Mouse (Mus musculus) liver, postnatal 0 days (tissue): ENCODE measurements around the gene Nyap1. TPM values are rescaled to one million over a fixed set of nuclear protein-coding genes. Genes with fewer than 3 reads are reported as not detected.
"Not testable (repeated sequence)": the region's sequence is repeated elsewhere in the genome, so short reads cannot be mapped to it uniquely, and the experiment has no call there.

Experiments used
- ATAC-seq: fragments of 200-750 bp; cut with Nextera tagmentation; 2 replicates; pipeline ENCODE4 v1.8.0; 2017; ENCODE audit warnings: mild to moderate bottlenecking, moderate library complexity
- DNase-seq: peaks from one replicate; pipeline ENCODE4 v3.0.0-alpha.2; 2016
- H3K27ac ChIP-seq: fragments of 300-500 bp; sonication (generic); 2 replicates; pipeline ENCODE4 v1.5.1; 2014; ENCODE audit warnings: antibody characterized with exemption, moderate library complexity, mild to moderate bottlenecking, low read depth
- H3K27me3 ChIP-seq: fragments of 300-500 bp; sonication (generic); 2 replicates; pipeline ENCODE4 v1.6.1; 2014; ENCODE audit warnings: low read length, control low read depth, mixed read lengths; ENCODE audit not compliant: insufficient read depth
- H3K36me3 ChIP-seq: fragments of 300-500 bp; sonication (generic); replicated peaks from 2 replicates; pipeline ENCODE4 v1.6.1; 2014; ENCODE audit warnings: mild to moderate bottlenecking, control low read depth, low read length, moderate library complexity, mixed read lengths; ENCODE audit not compliant: insufficient read depth
- H3K4me1 ChIP-seq: fragments of 300-500 bp; sonication (generic); 2 replicates; pipeline ENCODE4 v1.6.1; 2014; ENCODE audit warnings: antibody characterized with exemption, mild to moderate bottlenecking, control low read depth; ENCODE audit not compliant: insufficient read depth
- H3K4me2 ChIP-seq: fragments of 300-500 bp; sonication (generic); 2 replicates; pipeline ENCODE4 v1.6.1; 2014; ENCODE audit warnings: low read depth, mild to moderate bottlenecking, low read length, moderate library complexity, mixed read lengths
- H3K4me3 ChIP-seq: fragments of 300-500 bp; sonication (generic); 2 replicates; pipeline ENCODE4 v1.5.1; 2014; ENCODE audit warnings: low read depth, low read length
- H3K9ac ChIP-seq: fragments of 300-500 bp; sonication (generic); replicated peaks from 2 replicates; pipeline ENCODE4 v1.6.1; 2014; ENCODE audit warnings: mild to moderate bottlenecking, moderate library complexity
- H3K9me3 ChIP-seq: fragments of 300-500 bp; sonication (generic); 2 replicates; pipeline ENCODE4 v1.6.1; 2016; ENCODE audit warnings: mild to moderate bottlenecking, control low read depth, low read length, mixed read lengths
- CTCF ChIP-seq: sonication (generic); IDR thresholded peaks from 2 replicates; pipeline ENCODE4 v1.5.1; 2016; ENCODE audit warnings: antibody characterized with exemption, low read depth
- EP300 ChIP-seq: IDR thresholded peaks from 2 replicates; pipeline ENCODE4 v1.6.1; 2016; ENCODE audit warnings: antibody characterized with exemption, low read depth, mild to moderate bottlenecking
- WGBS: fragments of 180-500 bp; shearing (Covaris S2); extraction: QIAGEN DNeasy Blood & Tissue Kit; methylation state at CpG from one replicate; pipeline ENCODE4 v1.1.7; 2014; ENCODE audit not compliant: insufficient replicate concordance; 5-methylcytosine and 5-hydroxymethylcytosine counted together
- polyA plus RNA-seq: library from polyadenylated mRNA; unstranded; fragments of >200 nt; fragmentation: Nextera tagmentation; extraction: Ambion mirVana; gene quantifications from 2 replicates; pipeline ENCODE4 v1.2.1, GENCODE M21; 2015

Nyap1 gene
- polyA plus RNA-seq, 1 experiment from 2014 or later, result 0.18 TPM

DNA sequence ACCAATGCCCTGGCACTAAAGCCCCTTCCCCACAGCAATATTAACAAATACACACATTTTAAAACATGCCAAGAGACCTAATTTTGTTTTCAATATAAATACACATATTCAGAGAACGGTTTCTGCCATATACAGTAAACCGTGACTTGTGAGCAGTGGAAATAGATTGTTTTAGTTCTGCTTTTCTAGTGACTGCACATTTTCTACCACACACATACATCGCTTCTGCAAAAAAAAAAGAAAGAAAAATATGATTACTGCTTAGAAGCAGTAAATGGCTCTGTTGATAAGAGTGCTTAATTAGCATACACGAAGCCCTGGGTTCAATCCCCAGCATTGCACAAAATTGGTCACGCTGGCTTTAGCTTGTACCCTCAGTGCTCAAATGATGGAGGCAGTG lies 17.6 kb downstream of the Nyap1 start:
- Histone ChIP-seq H3K4me3 (no peak overlapping the region), H3K9ac (no peak overlapping the region), H3K36me3 (no peaks in the 10 kb centered on the region), H3K27ac (no peak overlapping the region), H3K27me3 (no peaks in the 10 kb centered on the region; the same call in 1 of the 2 replicates), H3K4me1 (peaks cover 18% of the 10 kb centered on the region), H3K4me2 (no peak overlapping the region), H3K9me3 (no peaks in the 10 kb centered on the region)
- DNase-seq, result no peak
- TF ChIP-seq EP300 (no peak), CTCF (no peak)
- ATAC-seq, result no peak
- 43% methylated on average over 5 of the region's 5 CpGs for WGBS

GRCm38 (mm10) chr5:137720558-137721164 lies 20.7 kb downstream of the Nyap1 start:
- not testable (repeated sequence) for H3K36me3 ChIP-seq, DNase-seq, H3K9me3 ChIP-seq, H3K4me3 ChIP-seq, H3K27me3 ChIP-seq, H3K27ac ChIP-seq, H3K9ac ChIP-seq
- Histone ChIP-seq H3K4me1 (peaks cover 18% of the 10 kb centered on the region), H3K4me2 (peak overlapping the region; percentile 52)
- 20% methylated on average over 9 of the region's 16 CpGs for WGBS
- ATAC-seq, result peak; percentile 57

GRCm38 (mm10) chr5:137719088-137719487 lies 22.3 kb downstream of the Nyap1 start:
- WGBS, result 65% methylated on average over 6 of the region's 6 CpGs
- Histone ChIP-seq H3K27me3 (no peaks in the 10 kb centered on the region; the same call in 1 of the 2 replicates), H3K4me1 (peaks cover 18% of the 10 kb centered on the region), H3K9ac (no peak overlapping the region), H3K9me3 (no peaks in the 10 kb centered on the region), H3K36me3 (no peaks in the 10 kb centered on the region), H3K4me2 (peak overlapping the region; percentile 19; the same call in 1 of the 2 replicates), H3K4me3 (no peak overlapping the region), H3K27ac (no peak overlapping the region)
- ATAC-seq (no peak), DNase-seq (no peak)
- no peak for TF ChIP-seq CTCF
- 0 out of 2 replicates have a peak, but pooled peaks have one; percentile 27 for TF ChIP-seq EP300

DNA sequence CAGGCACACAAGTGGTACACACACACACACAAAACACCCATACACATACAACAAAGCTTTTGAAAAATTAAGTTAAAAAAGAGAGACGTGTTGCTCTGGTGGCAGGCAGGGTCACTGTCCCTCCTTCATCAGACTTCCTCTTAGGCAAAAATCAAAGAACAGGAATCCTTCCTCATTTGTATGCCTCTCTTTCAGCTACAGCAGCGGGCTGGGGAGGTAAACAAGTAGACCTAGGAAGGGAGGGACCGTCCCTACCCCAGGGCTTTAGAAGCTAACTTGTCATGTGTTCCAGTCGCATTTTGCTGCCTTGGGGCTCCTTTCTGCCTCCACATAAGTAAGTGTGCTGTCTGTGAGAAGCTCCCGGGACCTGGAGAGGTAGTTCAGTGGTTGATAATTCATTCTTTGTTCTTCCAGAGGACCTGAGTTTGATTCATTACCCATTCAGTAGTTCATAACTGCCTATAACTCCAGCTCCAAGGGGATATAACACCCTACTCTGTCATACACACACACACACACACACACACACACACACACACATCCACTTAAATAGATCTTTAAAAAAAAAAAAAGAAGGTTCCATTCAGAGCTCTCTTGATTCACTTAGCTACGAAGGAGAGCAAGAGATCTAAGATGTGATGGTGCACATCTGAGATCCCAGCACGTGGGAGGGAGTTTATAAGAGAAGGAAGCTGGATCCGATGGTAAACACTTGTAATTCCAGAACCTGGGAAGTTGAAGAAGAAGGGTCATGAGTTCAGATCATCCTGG lies 23.2 kb downstream of the Nyap1 start:
- H3K27ac ChIP-seq, result no peak overlapping the region
- WGBS, result 48% methylated on average over 8 of the region's 8 CpGs
- peaks cover 18% of the 10 kb centered on the region for H3K4me1 ChIP-seq
- TF ChIP-seq EP300 (no peak), CTCF (no peak)
- H3K9ac ChIP-seq, result no peak overlapping the region
- H3K36me3 ChIP-seq, result no peaks in the 10 kb centered on the region
- peak overlapping the region; percentile 19; the same call in 1 of the 2 replicates for H3K4me2 ChIP-seq
- ATAC-seq (no peak), DNase-seq (no peak)
- no peaks in the 10 kb centered on the region for H3K9me3 ChIP-seq
- no peak overlapping the region for H3K4me3 ChIP-seq
- H3K27me3 ChIP-seq, result no peaks in the 10 kb centered on the region; the same call in 1 of the 2 replicates

DNA sequence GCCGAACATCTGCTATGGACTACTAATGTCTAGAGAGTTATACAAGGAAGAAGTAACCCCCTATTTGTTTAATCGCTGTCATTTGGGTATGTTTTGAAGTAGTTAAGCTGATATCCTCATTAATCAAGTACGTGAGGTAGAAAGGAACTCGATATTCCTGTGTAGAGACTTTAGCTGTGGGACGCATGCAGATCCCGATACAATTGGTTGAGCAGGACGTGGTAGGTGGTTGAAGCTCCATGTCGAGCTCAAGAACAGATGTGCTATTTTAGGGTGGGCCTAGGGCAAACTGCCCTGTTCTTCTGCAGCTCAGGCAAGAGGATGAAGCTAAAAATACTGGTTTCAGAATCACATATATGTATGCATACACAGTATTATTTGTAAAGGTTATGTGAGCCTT lies 25.7 kb downstream of the Nyap1 start:
- H3K27me3 ChIP-seq, result no peaks in the 10 kb centered on the region
- 72% methylated on average over 8 of the region's 8 CpGs for WGBS
- H3K4me3 ChIP-seq, result no peak overlapping the region
- H3K4me1 ChIP-seq, result peaks cover 17% of the 10 kb centered on the region
- TF ChIP-seq CTCF, result no peak
- no peak for TF ChIP-seq EP300
- ATAC-seq (no peak), DNase-seq (no peak)
- H3K36me3 ChIP-seq, result no peaks in the 10 kb centered on the region
- no peak overlapping the region for H3K4me2 ChIP-seq
- H3K9me3 ChIP-seq, result no peaks in the 10 kb centered on the region
- no peak overlapping the region for H3K9ac ChIP-seq
- no peak overlapping the region for H3K27ac ChIP-seq

GRCm38 (mm10) chr5:137713454-137713853 lies 28.0 kb downstream of the Nyap1 start:
- no peaks in the 10 kb centered on the region for H3K36me3 ChIP-seq
- no peak overlapping the region for H3K9ac ChIP-seq
- peaks cover 3% of the 10 kb centered on the region; the same call in 1 of the 2 replicates for H3K4me1 ChIP-seq
- H3K9me3 ChIP-seq, result no peaks in the 10 kb centered on the region
- DNase-seq, result no peak
- no peaks in the 10 kb centered on the region for H3K27me3 ChIP-seq
- H3K27ac ChIP-seq, result no peak overlapping the region
- WGBS, result 73% methylated on average over 5 of the region's 5 CpGs
- H3K4me2 ChIP-seq, result no peak overlapping the region
- TF ChIP-seq EP300, result no peak
- TF ChIP-seq CTCF, result no peak
- no peak overlapping the region for H3K4me3 ChIP-seq
- ATAC-seq, result no peak
